25 mouse cellular contexts compared by ENCODE assay signal in genomic region chr9:99873721-99874120, GRCm38 (mm10). TPM values are rescaled to one million over a fixed set of nuclear protein-coding genes. Genes with fewer than 3 reads are reported as not detected.
DNase-seq lines count a peak whose midpoint lies in the region; ATAC-seq and TF ChIP-seq lines count a peak whose summit lies in the region.
"Had no signal": no experiment of that assay in that cellular context is flagged by ENCODE, and none has a peak within 500 bp of the region (broad histone marks: within the 10 kb centered on the region; RNA-seq: fewer than 3 reads in every experiment).

No protein-coding gene starts in this region.

- H3K27ac ChIP-seq in hindbrain, embryonic 12.5 days: 0 out of 2 replicates have a peak overlapping the region, but pooled peaks have one; percentile 23
- no peak overlapping the region for H3K27ac ChIP-seq in limb, embryonic 10.5 days
- peak overlapping the region; percentile 80 for H3K27ac ChIP-seq in midbrain, embryonic 15.5 days
- H3K27ac ChIP-seq in thymus, adult 2 months (ENCODE audit: control insufficient read depth, insufficient read depth, low read length): no peak overlapping the region
- H3K27ac ChIP-seq: kidney, postnatal 0 days; limb, embryonic 15.5 days had no signal

- no peak for ATAC-seq in hindbrain, embryonic 12.5 days (ENCODE audit: low FRiP score)
- no peak for ATAC-seq in midbrain, embryonic 15.5 days (replicated peaks)

- peaks cover 42% of the 10 kb centered on the region for H3K4me1 ChIP-seq in hindbrain, embryonic 12.5 days
- H3K4me1 ChIP-seq in limb, embryonic 10.5 days: peaks cover 51% of the 10 kb centered on the region
- H3K4me1 ChIP-seq in midbrain, embryonic 15.5 days: peaks cover 46% of the 10 kb centered on the region
- peaks cover 2% of the 10 kb centered on the region; the same call in 1 of the 2 replicates for H3K4me1 ChIP-seq in thymus, adult 2 months (replicated peaks; ENCODE audit: control insufficient read depth, insufficient read depth, low read length)
- H3K4me1 ChIP-seq in lung, adult 2 months (ENCODE audit: control insufficient read depth, insufficient read depth, low read length): no peaks in the 10 kb centered on the region

- intact Hi-C loops in heart, postnatal 10 days (cut with DNase I): no loop called here

- no peak overlapping the region for H3K9ac ChIP-seq in hindbrain, embryonic 12.5 days
- H3K9ac ChIP-seq in midbrain, embryonic 15.5 days: peak overlapping the region; percentile 21
- H3K9ac ChIP-seq: limb, embryonic 15.5 days had no signal

- 0 out of 2 replicates have a peak overlapping the region, but pooled peaks have one; percentile 8 for H3K4me2 ChIP-seq in hindbrain, embryonic 12.5 days (replicated peaks)
- H3K4me2 ChIP-seq in midbrain, embryonic 15.5 days: peak overlapping the region; percentile 42
- H3K4me2 ChIP-seq: limb, embryonic 15.5 days had no signal

- TF ChIP-seq POLR2A in thymus, adult 2 months (IDR thresholded peaks at IDR 0.05; ENCODE audit: control insufficient read depth, extremely low read depth, insufficient read depth, low read length, poor library complexity): no peak
- TF ChIP-seq POLR2A in lung, adult 2 months (IDR thresholded peaks at IDR 0.05; ENCODE audit: borderline replicate concordance, extremely low read depth, low read depth, low read length): no peak

- DNase-seq in heart, adult 11 months: peak; percentile 49
- no peak for DNase-seq in heart, postnatal 10 days
- DNase-seq in limb, embryonic 10.5 days (ENCODE audit: low spot score): peak; percentile 56
- DNase-seq in adrenal gland, adult (ENCODE audit: inconsistent age in 2 of 2, low spot score in 1 of 2): no peak
- DNase-seq in thymus, adult 2 months: no peak
- no peak for DNase-seq in lung, adult 2 months
- DNase-seq: B cell, adult 2 months; cerebellum, adult 8-10 months; kidney, adult 18-20 months; lung, postnatal 10 days; thymus, postnatal 14 days had no signal

- TF ChIP-seq CTCF in thymus, adult 2 months (IDR thresholded peaks at IDR 0.05; ENCODE audit: borderline replicate concordance, control insufficient read depth, extremely low read depth, insufficient read depth, low read length, poor library complexity): no peak
- no peak for TF ChIP-seq CTCF in lung, adult 2 months (IDR thresholded peaks at IDR 0.05; ENCODE audit: insufficient read depth, low read length)

- H3K27me3 ChIP-seq in hindbrain, embryonic 12.5 days: peaks cover 96% of the 10 kb centered on the region
- H3K27me3 ChIP-seq in limb, embryonic 10.5 days (ENCODE audit: low read depth, poor library complexity, severe bottlenecking): peaks cover 100% of the 10 kb centered on the region
- peaks cover 66% of the 10 kb centered on the region for H3K27me3 ChIP-seq in midbrain, embryonic 15.5 days (replicated peaks)
- peaks cover 41% of the 10 kb centered on the region for H3K27me3 ChIP-seq in thymus, adult 2 months (ENCODE audit: control insufficient read depth, insufficient read depth, low read length)

- H3K9me3 ChIP-seq in hindbrain, embryonic 12.5 days (replicated peaks): no peaks in the 10 kb centered on the region
- H3K9me3 ChIP-seq in limb, embryonic 10.5 days (replicated peaks): no peaks in the 10 kb centered on the region
- no peaks in the 10 kb centered on the region for H3K9me3 ChIP-seq in midbrain, embryonic 15.5 days
- H3K9me3 ChIP-seq: limb, embryonic 15.5 days had no signal

- 3% methylated on average over 2 of the region's 2 CpGs for WGBS in hindbrain, embryonic 12.5 days
- WGBS in limb, embryonic 10.5 days: 7% methylated on average over 2 of the region's 2 CpGs
- 6% methylated on average over 2 of the region's 2 CpGs for WGBS in midbrain, embryonic 15.5 days
- WGBS in thymus, adult 2 months: 19% methylated on average over 2 of the region's 2 CpGs
- 13% methylated on average over 2 of the region's 2 CpGs for WGBS in lung, adult 2 months

- H3K36me3 ChIP-seq in hindbrain, embryonic 12.5 days: no peaks in the 10 kb centered on the region
- H3K36me3 ChIP-seq in limb, embryonic 10.5 days: no peaks in the 10 kb centered on the region
- no peaks in the 10 kb centered on the region for H3K36me3 ChIP-seq in midbrain, embryonic 15.5 days (replicated peaks)
- no peaks in the 10 kb centered on the region for H3K36me3 ChIP-seq in thymus, adult 2 months (ENCODE audit: control insufficient read depth, insufficient read depth, low read length)
- H3K36me3 ChIP-seq: limb, embryonic 15.5 days had no signal

- H3K4me3 ChIP-seq in hindbrain, embryonic 12.5 days: peak overlapping the region; percentile 10; the same call in 1 of the 2 replicates
- H3K4me3 ChIP-seq in limb, embryonic 10.5 days: no peak overlapping the region
- H3K4me3 ChIP-seq in midbrain, embryonic 15.5 days: peak overlapping the region; percentile 38
- no peak overlapping the region for H3K4me3 ChIP-seq in thymus, adult 2 months (ENCODE audit: control insufficient read depth, insufficient read depth, low read length)
- no peak overlapping the region for H3K4me3 ChIP-seq in lung, adult 2 months (replicated peaks; ENCODE audit: extremely low read depth, low read depth, low read length)
- H3K4me3 ChIP-seq: limb, embryonic 15.5 days had no signal

RNA-seq across cellular contexts. Expression of gene Sox14, which starts 2.2 kb away (rescaled TPM):
- not detected for total RNA-seq in heart, postnatal 10 days (2021)
- polyA plus RNA-seq in hindbrain, embryonic 12.5 days (2016; fragmentation: Nextera tagmentation; extraction: Ambion mirVana): 15.4 and 18.3 TPM in 2 replicates
- polyA plus RNA-seq in limb, embryonic 10.5 days (2016; fragmentation: Nextera tagmentation; extraction: Ambion mirVana): 0.71 and 0.80 TPM in 2 replicates
- 74.3 and 90.2 TPM in 2 replicates for polyA plus RNA-seq in midbrain, embryonic 15.5 days (2015; fragmentation: Nextera tagmentation; extraction: Ambion mirVana)
- polyA plus RNA-seq in thymus, adult 2 months (2012; rRNA removed): 0.08 TPM in 1 of 2 replicates, not detected in the other
- not detected in 2 replicates for polyA plus RNA-seq in lung, adult 2 months (2012; rRNA removed)
- total RNA-seq: gastrocnemius, adult 8-10 months; granulocyte monocyte progenitor cell, adult 5-6 weeks; hematopoietic stem cell, adult 5-6 weeks; layer of hippocampus, adult 18-20 months; layer of hippocampus, postnatal 25 days; left cerebral cortex, postnatal 14 days; megakaryocyte progenitor cell, adult 5-6 weeks had no signal
- polyA plus RNA-seq: embryonic facial prominence, embryonic 14.5 days; heart, embryonic 14.5 days; kidney, postnatal 0 days; limb, embryonic 15.5 days; liver, embryonic 16.5 days had no signal

Comparison
In these comparisons a context has a peak if more than half of its experiments do, and no peak if none do; other contexts are left out.
1. DNase-seq: peak in heart, adult 11 months (single experiment) and limb, embryonic 10.5 days (single experiment); none in heart, postnatal 10 days (0 of 2), adrenal gland, adult (0 of 2), thymus, adult 2 months (single experiment) and lung, adult 2 months (single experiment).
2. H3K27ac ChIP-seq: peak in hindbrain, embryonic 12.5 days (single experiment) and midbrain, embryonic 15.5 days (single experiment); none in limb, embryonic 10.5 days (single experiment) and thymus, adult 2 months (single experiment).
3. H3K4me3 ChIP-seq: peak in hindbrain, embryonic 12.5 days (single experiment) and midbrain, embryonic 15.5 days (single experiment); none in limb, embryonic 10.5 days (single experiment), thymus, adult 2 months (single experiment) and lung, adult 2 months (single experiment).